Mouse (Mus musculus): ENCODE data around the gene Wnt5b. TPM values are rescaled to one million over a fixed set of nuclear protein-coding genes. Genes with fewer than 3 reads are reported as not detected.

Wnt5b gene
- total and polyA plus RNA-seq, 3 experiments: 0.04 TPM; not detected in 2

DNA sequence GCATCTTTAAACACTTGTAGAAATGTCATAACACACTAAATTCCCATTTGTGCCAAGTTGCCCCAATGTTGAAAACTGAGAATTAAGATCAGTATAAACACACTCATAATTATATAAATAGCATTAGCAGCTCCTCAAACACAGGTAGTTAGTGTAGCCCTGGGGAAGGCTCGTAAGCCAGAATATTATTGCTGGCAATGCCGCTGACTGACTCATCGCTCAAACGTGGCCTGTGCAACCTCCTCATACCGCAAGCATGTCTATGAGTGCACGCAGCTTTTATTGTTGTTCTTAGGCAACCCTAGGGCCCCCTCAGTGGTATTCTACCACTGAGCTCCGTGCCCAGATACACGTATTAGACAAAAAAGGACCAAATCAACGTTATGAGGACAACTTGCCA lies 151.3 kb downstream of the Wnt5b start:
- H3K36me3 ChIP-seq (ENCODE audit: control insufficient read depth in 1 of 2, insufficient read depth in 2 of 2, low read length in 2 of 2): peaks cover 0 to 11% of the 10 kb centered on the region in 2 experiments; a peak in 2 of 4 replicates
- no peak overlapping the region for H3K9ac ChIP-seq (ENCODE audit: control insufficient read depth, low read depth, low read length, poor library complexity, severe bottlenecking)
- H3K27ac ChIP-seq (ENCODE audit: control insufficient read depth, low read depth, low read length): no peak overlapping the region
- peaks cover 8% of the 10 kb centered on the region for H3K79me2 ChIP-seq (ENCODE audit: control insufficient read depth, insufficient read depth, low read length, poor library complexity)
- peaks cover 4 to 17% of the 10 kb centered on the region in 2 experiments for H3K4me1 ChIP-seq (ENCODE audit: control insufficient read depth in 1 of 2, insufficient read depth in 2 of 2, low read length in 2 of 2)
- H3K27me3 ChIP-seq (ENCODE audit: control insufficient read depth in 1 of 2, insufficient read depth in 2 of 2, low read length in 2 of 2): no peaks in the 10 kb centered on the region
- no peak for DNase-seq (ENCODE audit: low read depth, low spot score)
- no peak overlapping the region for H3K4me3 ChIP-seq (ENCODE audit: control insufficient read depth in 1 of 2, insufficient read depth in 1 of 2, low read depth in 2 of 2, low read length in 2 of 2)
- no peaks in the 10 kb centered on the region for H3K9me3 ChIP-seq (replicated peaks; ENCODE audit: insufficient read depth, low read length)
- no peak for TF ChIP-seq MXI1 (IDR thresholded peaks at IDR 0.05; ENCODE audit: low read depth, low read length)
- TF ChIP-seq JUND (IDR thresholded peaks at IDR 0.05; ENCODE audit: low read depth, low read length): no peak
- TF ChIP-seq TBP (IDR thresholded peaks at IDR 0.05; ENCODE audit: low read depth, low read length): no peak
- no peak for TF ChIP-seq POLR2A (IDR thresholded peaks at IDR 0.05; ENCODE audit: control insufficient read depth in 1 of 2, insufficient read depth in 1 of 2, low read depth in 1 of 2, low read length in 2 of 2, poor library complexity in 1 of 2)
- TF ChIP-seq ZKSCAN1 (IDR thresholded peaks at IDR 0.05; ENCODE audit: low read depth, low read length): no peak
- no peak for TF ChIP-seq GABPA (IDR thresholded peaks at IDR 0.05; ENCODE audit: low read depth, low read length)
- TF ChIP-seq RCOR1 (IDR thresholded peaks at IDR 0.05; ENCODE audit: low read depth, low read length): no peak
- TF ChIP-seq NELFE (IDR thresholded peaks at IDR 0.05; ENCODE audit: low read depth, low read length): no peak

- Histone ChIP-seq H3K27ac (ENCODE audit: control insufficient read depth, low read depth, low read length) (no peak overlapping the region), H3K36me3 (ENCODE audit: control insufficient read depth in 1 of 2, insufficient read depth in 2 of 2, low read length in 2 of 2) (peaks cover 0 to 24% of the 10 kb centered on the region in 2 experiments; a peak in 2 of 4 replicates), H3K79me2 (ENCODE audit: control insufficient read depth, insufficient read depth, low read length, poor library complexity) (peaks cover 24% of the 10 kb centered on the region), H3K4me1 (ENCODE audit: control insufficient read depth in 1 of 2, insufficient read depth in 2 of 2, low read length in 2 of 2) (peaks cover 1 to 14% of the 10 kb centered on the region in 2 experiments), H3K4me3 (ENCODE audit: control insufficient read depth in 1 of 2, insufficient read depth in 1 of 2, low read depth in 2 of 2, low read length in 2 of 2) (no peak overlapping the region), H3K27me3 (ENCODE audit: control insufficient read depth in 1 of 2, insufficient read depth in 2 of 2, low read length in 2 of 2) (no peaks in the 10 kb centered on the region), H3K9me3 (replicated peaks; ENCODE audit: insufficient read depth, low read length) (no peaks in the 10 kb centered on the region), H3K9ac (ENCODE audit: control insufficient read depth, low read depth, low read length, poor library complexity, severe bottlenecking) (no peak overlapping the region)
- TF ChIP-seq TAL1 (IDR thresholded peaks at IDR 0.05; ENCODE audit: low read length): no peak
- no peak for TF ChIP-seq POLR2AphosphoS2 (IDR thresholded peaks at IDR 0.05; ENCODE audit: low read length)
- no peak for TF ChIP-seq ZC3H11A (IDR thresholded peaks at IDR 0.05; ENCODE audit: low read depth, low read length)
- TF ChIP-seq MYC (IDR thresholded peaks at IDR 0.05; ENCODE audit: low read depth, low read length): no peak
- TF ChIP-seq SMC3 (IDR thresholded peaks at IDR 0.05; ENCODE audit: low read depth, low read length): no peak
- no peak for DNase-seq (ENCODE audit: low read depth, low spot score)
Observed at GRCm38 (mm10) chr6:119390728-119391127, 153.4 kb downstream of the Wnt5b start.

GRCm38 (mm10) chr6:119389089-119389488 lies 155.1 kb downstream of the Wnt5b start:
- DNase-seq (ENCODE audit: low read depth, low spot score): no peak
- H3K9me3 ChIP-seq (replicated peaks; ENCODE audit: insufficient read depth, low read length): no peaks in the 10 kb centered on the region
- peak overlapping the region; percentile 84 to 96 for H3K4me3 ChIP-seq (ENCODE audit: control insufficient read depth in 1 of 2, insufficient read depth in 1 of 2, low read depth in 2 of 2, low read length in 2 of 2)
- H3K27me3 ChIP-seq (ENCODE audit: control insufficient read depth in 1 of 2, insufficient read depth in 2 of 2, low read length in 2 of 2): no peaks in the 10 kb centered on the region
- H3K4me1 ChIP-seq (ENCODE audit: control insufficient read depth in 1 of 2, insufficient read depth in 2 of 2, low read length in 2 of 2): peaks cover 0 to 4% of the 10 kb centered on the region in 2 experiments; a peak in 2 of 4 replicates
- TF ChIP-seq USF2 (IDR thresholded peaks at IDR 0.05; ENCODE audit: borderline replicate concordance in 1 of 2, insufficient read depth in 1 of 2, low read depth in 1 of 2, low read length in 2 of 2) (no peak), TAL1 (IDR thresholded peaks at IDR 0.05; ENCODE audit: low read length) (no peak), SMC3 (IDR thresholded peaks at IDR 0.05; ENCODE audit: low read depth, low read length) (no peak), MXI1 (IDR thresholded peaks at IDR 0.05; ENCODE audit: low read depth, low read length) (peak; percentile 50; the same call in 1 of the 2 replicates), BHLHE40 (IDR thresholded peaks at IDR 0.05; ENCODE audit: borderline replicate concordance, low read depth, low read length) (no peak), CTCF (IDR thresholded peaks at IDR 0.05 in 2 of 3, conservative IDR thresholded peaks at IDR 0.05 in 1 of 3; ENCODE audit: control insufficient read depth in 1 of 3, insufficient read depth in 1 of 3, low read depth in 2 of 3, low read length in 3 of 3, poor library complexity in 1 of 3, severe bottlenecking in 1 of 3) (no peak), GATA1 (IDR thresholded peaks at IDR 0.05; ENCODE audit: low read depth, low read length) (no peak), NELFE (IDR thresholded peaks at IDR 0.05; ENCODE audit: low read depth, low read length) (no peak), ZNF384 (IDR thresholded peaks at IDR 0.05; ENCODE audit: low read depth, low read length) (peak; percentile 78), TCF12 (IDR thresholded peaks at IDR 0.05; ENCODE audit: low read depth, low read length) (no peak), HCFC1 (IDR thresholded peaks at IDR 0.05; ENCODE audit: low read depth, low read length) (no peak), MAZ (IDR thresholded peaks at IDR 0.05; ENCODE audit: low read depth, low read length) (no peak), NRF1 (IDR thresholded peaks at IDR 0.05; ENCODE audit: insufficient read depth, low read depth, low read length, poor library complexity, severe bottlenecking) (no peak), SIN3A (IDR thresholded peaks at IDR 0.05; ENCODE audit: low read length) (peak; percentile 20; the same call in 1 of the 2 replicates), EP300 (IDR thresholded peaks at IDR 0.05; ENCODE audit: low read depth in 1 of 2, low read length in 2 of 2) (no peak), CHD2 (IDR thresholded peaks at IDR 0.05; ENCODE audit: low read length) (no peak)
- H3K27ac ChIP-seq (ENCODE audit: control insufficient read depth, low read depth, low read length): peak overlapping the region; percentile 74
- H3K9ac ChIP-seq (ENCODE audit: control insufficient read depth, low read depth, low read length, poor library complexity, severe bottlenecking): peak overlapping the region; percentile 89
- H3K36me3 ChIP-seq (ENCODE audit: control insufficient read depth in 1 of 2, insufficient read depth in 2 of 2, low read length in 2 of 2): peaks cover 0 to 20% of the 10 kb centered on the region in 2 experiments; a peak in 2 of 4 replicates
- peaks cover 35% of the 10 kb centered on the region for H3K79me2 ChIP-seq (ENCODE audit: control insufficient read depth, insufficient read depth, low read length, poor library complexity)
